Mouse (Mus musculus): ENCODE measurements around the gene Zp1.

DNA sequence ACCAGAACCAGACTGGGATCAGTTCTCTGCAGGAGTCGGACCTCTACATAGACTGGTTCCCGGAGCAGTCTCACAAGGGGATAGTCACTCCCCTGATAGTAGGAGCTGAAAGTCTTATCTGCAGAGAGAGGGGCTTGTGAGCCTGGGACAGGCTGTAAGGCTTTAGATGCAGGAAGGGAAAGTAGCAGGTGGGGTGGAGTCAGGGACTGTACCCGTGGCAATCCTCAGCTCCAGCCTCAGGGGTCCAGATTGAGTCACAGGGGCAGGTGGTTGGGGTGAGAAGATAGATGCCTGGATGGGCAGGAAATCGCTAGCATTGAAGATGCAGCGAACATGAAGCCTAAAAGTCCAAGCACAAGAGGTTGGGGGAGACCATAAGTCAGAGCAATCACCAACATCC is 3.9 kb downstream of the Zp1 start:
- TF ChIP-seq CTCF (IDR thresholded peaks at IDR 0.05; ENCODE audit: control insufficient read depth, insufficient read depth, low read length) = no peak
- no peak for TF ChIP-seq POLR2A (IDR thresholded peaks at IDR 0.05; ENCODE audit: borderline replicate concordance, control insufficient read depth, low read depth, low read length)
